Mouse (Mus musculus): ENCODE results near the gene Dennd1c. TPM values are rescaled to one million over a fixed set of nuclear protein-coding genes. Genes with fewer than 3 reads are reported as not detected.

Dennd1c gene
- 5.4 and 6.3 TPM in 2 replicates for polyA plus RNA-seq (2012; rRNA removed)

DNA sequence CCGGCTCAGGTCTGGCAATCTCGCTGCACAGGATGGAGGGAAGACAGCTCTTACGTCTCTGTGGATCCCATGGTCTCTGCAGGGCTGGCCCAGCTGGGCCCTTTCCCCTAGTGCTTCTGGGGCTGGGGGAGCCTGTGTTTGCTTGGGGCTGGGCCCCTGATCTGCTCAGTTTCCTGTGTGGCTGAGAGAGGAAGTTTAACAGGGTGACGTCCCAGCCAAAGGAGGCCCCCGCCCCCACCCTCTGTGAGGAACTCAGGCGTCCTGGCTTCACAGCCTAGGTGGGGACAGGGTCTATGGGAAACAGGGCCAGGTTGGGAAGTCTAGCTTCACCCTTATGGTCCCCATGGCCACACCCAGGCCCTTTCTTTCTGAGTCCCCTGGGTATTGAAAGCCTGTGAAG lies at the start of gene Dennd1c:
TSS of gene Dennd1c (minus strand) at position 179 of the 400 bp plus-strand sequence.
- TF ChIP-seq CTCF (IDR thresholded peaks at IDR 0.05; ENCODE audit: borderline replicate concordance, extremely low read depth, insufficient read depth, insufficient read length) (no peak), POLR2A (IDR thresholded peaks at IDR 0.05; ENCODE audit: borderline replicate concordance, extremely low read depth, insufficient read depth, insufficient read length, poor library complexity, severe bottlenecking) (no peak)

DNA sequence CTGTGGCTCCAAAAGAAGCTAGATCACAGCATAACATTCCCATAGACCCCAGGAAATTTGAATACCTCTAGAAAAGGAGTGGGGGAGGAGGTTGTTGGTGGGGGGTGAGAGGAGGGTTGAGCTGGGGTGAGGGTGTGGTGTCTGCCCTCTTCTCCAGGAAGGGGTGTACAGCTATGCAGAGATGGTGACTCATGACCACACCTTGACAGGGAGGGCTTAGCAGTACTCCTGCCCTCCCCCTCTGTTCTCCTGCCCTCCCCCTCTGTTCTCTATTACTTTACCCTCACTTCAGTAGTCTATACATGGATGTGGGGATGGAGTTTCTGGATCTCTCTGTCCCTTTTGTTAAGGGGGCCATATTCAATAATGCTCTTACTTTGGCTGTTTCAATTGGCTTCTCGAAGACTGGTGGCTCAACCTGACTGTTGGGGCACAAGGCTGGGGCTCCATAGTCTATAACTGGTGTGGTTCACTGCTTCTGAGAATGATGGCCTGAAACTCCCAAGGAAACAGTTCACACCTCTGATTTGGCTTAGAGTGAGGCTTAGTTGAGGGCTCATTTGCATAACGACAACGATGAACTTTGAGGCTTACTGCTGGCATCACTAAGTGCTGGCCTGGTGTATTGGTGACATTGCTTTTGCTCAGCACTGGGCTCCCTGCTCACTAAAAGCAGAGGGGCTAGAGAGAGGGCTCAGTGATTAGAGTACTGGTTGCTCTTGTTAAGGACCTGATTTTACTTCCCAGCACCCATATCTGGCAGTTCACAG lies 47.7 kb upstream of the Dennd1c start:
- no peak for TF ChIP-seq POLR2A (IDR thresholded peaks at IDR 0.05; ENCODE audit: borderline replicate concordance, extremely low read depth, insufficient read depth, insufficient read length, poor library complexity, severe bottlenecking)
- TF ChIP-seq CTCF (IDR thresholded peaks at IDR 0.05; ENCODE audit: borderline replicate concordance, extremely low read depth, insufficient read depth, insufficient read length), result no peak
- no peak for DNase-seq (ENCODE audit: low read depth)

More for the DNA sequence above, at the start of gene Dennd1c:
- no peak for DNase-seq (ENCODE audit: low read depth)

DNA sequence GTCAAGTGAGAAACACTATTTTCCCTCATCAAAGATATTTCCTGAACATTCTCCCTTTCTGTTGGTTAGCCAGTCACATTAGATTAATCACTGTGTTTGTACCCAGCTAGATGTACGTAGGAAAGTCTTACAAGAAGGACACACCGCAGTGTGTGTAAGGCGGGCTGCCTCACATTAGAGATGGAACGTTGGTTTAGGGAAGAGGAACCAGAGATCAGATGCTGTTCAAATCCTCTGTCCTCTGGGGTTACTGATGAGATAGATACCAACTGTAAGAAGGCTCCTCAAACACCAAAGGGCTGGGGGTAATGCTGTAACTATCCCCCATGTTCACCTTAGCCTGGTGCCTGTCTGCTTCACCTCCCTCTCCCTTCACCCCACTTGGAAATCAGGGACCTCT lies 46.5 kb upstream of the Dennd1c start:
- TF ChIP-seq CTCF (IDR thresholded peaks at IDR 0.05; ENCODE audit: borderline replicate concordance, extremely low read depth, insufficient read depth, insufficient read length) (no peak), POLR2A (IDR thresholded peaks at IDR 0.05; ENCODE audit: borderline replicate concordance, extremely low read depth, insufficient read depth, insufficient read length, poor library complexity, severe bottlenecking) (no peak)
- no peak for DNase-seq (ENCODE audit: low read depth)

DNA sequence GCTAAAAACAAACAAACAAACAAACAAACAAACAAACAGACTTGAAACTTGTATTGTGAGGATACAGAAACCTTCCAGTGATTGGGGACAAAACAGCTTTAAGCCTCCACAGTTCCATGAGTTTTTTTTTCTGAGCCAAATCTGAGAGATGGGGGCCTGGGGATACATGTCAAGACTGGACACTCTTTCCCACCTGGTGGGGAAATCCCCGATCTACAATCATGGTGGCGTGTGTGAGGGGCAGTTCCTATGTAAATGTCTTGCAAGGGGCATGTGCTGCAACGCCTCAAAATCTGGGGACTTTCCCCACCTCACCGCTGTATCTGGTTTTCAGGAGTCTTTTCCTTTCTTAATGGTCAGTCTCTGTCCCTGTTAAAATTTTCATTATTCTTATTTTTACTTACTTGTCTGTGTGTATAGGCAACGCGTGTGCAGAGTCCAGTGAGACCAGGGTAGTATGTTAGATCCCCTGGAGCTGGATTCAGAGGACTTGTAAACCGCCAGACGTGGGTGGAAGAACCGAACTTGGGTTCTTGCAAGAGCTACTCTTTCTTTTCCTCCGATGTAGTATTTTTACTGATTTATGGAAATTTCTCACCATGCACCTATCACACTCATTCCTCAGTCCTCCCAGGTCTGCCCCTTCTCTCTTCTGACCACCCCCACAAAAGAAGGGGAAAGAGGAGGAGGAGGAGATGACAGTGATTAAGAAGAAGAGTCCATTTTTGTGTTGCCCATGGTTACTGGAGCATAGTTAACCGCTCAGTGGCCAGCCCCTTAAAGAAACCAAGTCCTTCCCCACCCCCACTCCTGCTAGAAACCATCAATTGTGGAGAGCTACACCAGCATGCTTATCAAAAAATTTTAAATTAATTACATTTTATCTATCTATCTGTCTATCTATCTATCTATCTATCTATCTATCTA lies 45.1 kb upstream of the Dennd1c start:
- TF ChIP-seq CTCF (IDR thresholded peaks at IDR 0.05; ENCODE audit: borderline replicate concordance, extremely low read depth, insufficient read depth, insufficient read length), result no peak
- TF ChIP-seq POLR2A (IDR thresholded peaks at IDR 0.05; ENCODE audit: borderline replicate concordance, extremely low read depth, insufficient read depth, insufficient read length, poor library complexity, severe bottlenecking), result no peak
- no peak for DNase-seq (ENCODE audit: low read depth)

DNA sequence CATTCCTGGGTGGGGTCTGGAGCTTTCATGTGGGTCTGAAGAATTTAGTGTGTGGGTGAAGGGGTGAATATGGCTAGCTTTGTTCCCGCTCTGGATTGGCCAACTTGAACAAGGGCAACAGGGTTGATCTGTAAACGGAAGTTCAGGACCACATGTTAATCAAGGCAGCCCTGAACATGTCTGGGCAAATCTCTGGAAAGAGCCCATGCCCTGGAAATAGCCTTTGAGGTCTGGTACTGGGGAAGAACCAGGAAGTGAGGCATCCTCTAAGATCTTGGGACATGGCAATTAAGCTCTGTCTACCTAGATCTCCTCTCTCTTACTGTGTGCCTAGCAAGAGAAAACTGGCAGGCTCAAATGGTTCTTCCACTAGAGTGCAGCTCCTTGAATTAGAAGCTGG lies 43.5 kb upstream of the Dennd1c start:
- TF ChIP-seq POLR2A (IDR thresholded peaks at IDR 0.05; ENCODE audit: borderline replicate concordance, extremely low read depth, insufficient read depth, insufficient read length, poor library complexity, severe bottlenecking), result no peak
- no peak for TF ChIP-seq CTCF (IDR thresholded peaks at IDR 0.05; ENCODE audit: borderline replicate concordance, extremely low read depth, insufficient read depth, insufficient read length)
- DNase-seq (ENCODE audit: low read depth), result no peak

DNA sequence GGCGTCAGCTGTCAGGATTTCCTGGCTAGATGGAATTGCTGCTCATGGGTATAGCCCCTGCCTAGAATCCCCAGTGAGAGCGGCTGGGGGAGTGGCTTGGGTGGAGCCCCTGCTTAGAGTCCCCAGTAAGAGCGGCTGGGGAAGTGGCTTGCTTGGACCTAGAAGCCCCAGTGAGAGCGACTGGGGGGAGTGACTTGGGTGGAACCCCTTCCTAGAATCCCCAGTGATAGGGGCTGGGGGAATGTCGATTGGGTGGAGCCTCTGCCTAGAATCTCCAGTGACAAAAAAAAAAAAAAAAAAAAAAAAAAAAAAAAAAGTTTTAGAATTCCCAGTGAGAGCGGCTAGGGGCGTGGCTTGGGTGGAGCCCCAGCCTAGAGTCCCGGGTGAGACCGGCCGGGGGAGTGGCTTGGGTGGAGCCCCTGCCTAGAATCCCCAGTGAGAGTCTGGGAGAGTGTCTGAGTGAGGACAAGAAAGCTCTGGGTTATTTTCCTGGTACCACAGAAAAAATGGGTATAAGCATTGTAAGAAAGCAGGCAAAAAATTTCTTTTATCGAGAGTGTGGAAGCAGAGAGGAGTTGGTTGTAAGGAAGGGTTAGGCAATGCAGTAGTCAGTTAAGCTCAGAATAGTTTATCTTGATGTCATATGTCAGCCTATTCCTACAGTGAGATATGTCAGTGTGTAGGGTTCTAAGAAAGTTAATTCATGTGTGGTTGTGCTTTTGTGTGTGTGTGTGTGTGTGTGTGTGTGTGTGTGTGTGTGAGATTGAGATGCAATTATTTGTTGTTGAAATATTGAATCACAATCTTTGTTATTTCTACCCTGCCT lies 40.4 kb upstream of the Dennd1c start:
- DNase-seq (ENCODE audit: low read depth), result peak; percentile 40
- TF ChIP-seq POLR2A (IDR thresholded peaks at IDR 0.05; ENCODE audit: borderline replicate concordance, extremely low read depth, insufficient read depth, insufficient read length, poor library complexity, severe bottlenecking), result no peak
- TF ChIP-seq CTCF (IDR thresholded peaks at IDR 0.05; ENCODE audit: borderline replicate concordance, extremely low read depth, insufficient read depth, insufficient read length), result no peak

DNA sequence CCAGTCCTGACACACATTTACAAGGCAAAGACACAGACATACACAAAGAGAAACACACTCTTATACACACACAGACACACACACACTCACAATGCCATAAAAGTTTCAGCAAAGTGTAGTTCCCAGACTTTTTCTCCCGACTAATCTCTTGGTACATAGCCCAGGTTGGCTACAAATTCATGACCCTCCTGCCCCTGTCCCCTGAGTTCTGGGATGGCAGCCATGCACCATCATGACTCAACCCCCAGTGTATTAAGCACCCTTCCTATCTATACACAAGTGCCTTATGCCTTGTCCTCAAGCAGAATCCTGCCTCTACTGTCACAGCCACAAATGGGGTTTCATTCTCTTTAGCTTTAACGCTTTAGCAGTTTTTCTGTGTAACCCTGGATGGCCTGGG lies 38.5 kb upstream of the Dennd1c start:
- no peak for DNase-seq (ENCODE audit: low read depth)
- TF ChIP-seq POLR2A (IDR thresholded peaks at IDR 0.05; ENCODE audit: borderline replicate concordance, extremely low read depth, insufficient read depth, insufficient read length, poor library complexity, severe bottlenecking), result no peak
- no peak for TF ChIP-seq CTCF (IDR thresholded peaks at IDR 0.05; ENCODE audit: borderline replicate concordance, extremely low read depth, insufficient read depth, insufficient read length)

DNA sequence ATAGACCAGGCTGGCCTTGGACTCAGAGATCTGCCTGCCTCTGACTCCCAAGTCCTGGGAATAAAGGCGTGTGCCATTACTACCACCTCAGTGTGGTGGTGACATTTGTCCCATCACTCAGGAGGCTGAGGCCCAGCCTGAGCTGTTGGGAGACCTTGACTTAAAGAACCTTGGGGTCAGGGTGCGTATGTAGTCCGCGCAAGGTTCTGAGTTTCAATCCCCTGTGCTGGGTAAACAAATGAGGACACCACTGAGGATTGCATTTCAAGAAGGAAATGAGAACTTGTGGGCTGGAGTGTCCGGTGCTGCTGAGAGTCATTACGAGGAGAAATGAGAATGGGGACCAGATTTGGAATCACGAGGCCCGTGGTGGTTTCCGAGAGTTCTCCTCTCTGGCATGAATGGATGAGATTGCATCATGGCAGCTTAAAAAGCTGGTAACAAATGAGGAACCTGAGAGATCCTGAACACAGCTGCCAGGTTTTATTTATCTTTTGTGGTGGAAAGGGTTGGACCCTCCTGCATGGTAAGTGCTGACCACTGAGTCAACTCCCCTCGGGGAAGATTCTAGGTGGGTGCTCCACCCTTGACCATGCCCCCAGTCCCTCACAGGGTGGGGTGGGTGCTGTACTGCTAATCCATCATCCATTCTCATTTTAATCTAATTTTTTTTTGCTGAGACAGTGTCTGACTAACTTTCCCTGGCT lies 34.6 kb upstream of the Dennd1c start:
- DNase-seq (ENCODE audit: low read depth), result no peak
- TF ChIP-seq POLR2A (IDR thresholded peaks at IDR 0.05; ENCODE audit: borderline replicate concordance, extremely low read depth, insufficient read depth, insufficient read length, poor library complexity, severe bottlenecking) (no peak), CTCF (IDR thresholded peaks at IDR 0.05; ENCODE audit: borderline replicate concordance, extremely low read depth, insufficient read depth, insufficient read length) (no peak)

DNA sequence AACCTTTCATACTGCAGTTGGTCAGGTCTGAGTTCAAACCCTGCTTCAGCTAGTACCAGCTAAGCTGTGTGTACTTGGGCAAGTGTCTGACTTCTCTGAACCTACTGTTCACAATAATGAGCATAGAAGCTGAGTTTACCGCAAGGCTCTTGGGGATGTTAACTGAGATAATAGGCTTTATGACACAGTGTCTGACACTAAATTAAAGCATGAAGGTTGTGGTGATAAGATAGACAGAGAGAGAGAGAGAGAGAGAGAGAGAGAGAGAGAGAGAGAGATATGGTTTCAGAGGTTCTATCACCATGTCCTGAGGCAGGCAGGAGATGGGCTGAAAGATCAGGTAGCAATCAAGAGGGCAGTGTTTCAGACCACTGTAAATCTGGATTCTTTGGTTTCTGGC lies 31.7 kb upstream of the Dennd1c start:
- DNase-seq (ENCODE audit: low read depth), result no peak

DNA sequence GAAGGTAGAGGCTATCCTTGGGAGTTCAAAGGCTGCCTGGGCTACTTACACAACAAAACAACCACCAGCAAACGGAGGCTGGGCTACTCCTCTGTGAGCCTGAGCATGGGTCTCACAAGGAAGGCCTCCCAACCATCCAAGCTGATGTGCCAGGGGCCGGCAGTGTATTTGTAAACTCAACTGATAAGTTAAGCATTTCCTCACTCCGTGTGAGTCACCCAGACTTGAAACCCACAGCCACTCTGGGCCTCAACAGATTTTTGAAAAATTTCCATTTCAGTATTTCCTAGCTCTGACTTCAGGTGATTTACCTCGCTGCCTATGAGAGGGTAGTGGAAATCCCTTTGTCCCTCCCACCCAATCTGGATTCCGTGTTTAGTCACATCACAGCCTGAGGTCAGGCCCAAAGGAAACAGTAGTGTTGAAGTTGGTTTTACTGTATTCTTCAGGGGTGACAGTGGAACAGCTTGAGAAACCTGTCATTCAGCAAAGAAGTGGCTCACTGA lies 30.4 kb upstream of the Dennd1c start:
- TF ChIP-seq POLR2A (IDR thresholded peaks at IDR 0.05; ENCODE audit: borderline replicate concordance, extremely low read depth, insufficient read depth, insufficient read length, poor library complexity, severe bottlenecking) (no peak), CTCF (IDR thresholded peaks at IDR 0.05; ENCODE audit: borderline replicate concordance, extremely low read depth, insufficient read depth, insufficient read length) (no peak)
- no peak for DNase-seq (ENCODE audit: low read depth)

More for the DNA sequence above, 31.7 kb upstream of the Dennd1c start:
- TF ChIP-seq CTCF (IDR thresholded peaks at IDR 0.05; ENCODE audit: borderline replicate concordance, extremely low read depth, insufficient read depth, insufficient read length) (no peak), POLR2A (IDR thresholded peaks at IDR 0.05; ENCODE audit: borderline replicate concordance, extremely low read depth, insufficient read depth, insufficient read length, poor library complexity, severe bottlenecking) (no peak)

All from brain, embryonic 14.5 days (tissue).